In the genomic region with DNA sequence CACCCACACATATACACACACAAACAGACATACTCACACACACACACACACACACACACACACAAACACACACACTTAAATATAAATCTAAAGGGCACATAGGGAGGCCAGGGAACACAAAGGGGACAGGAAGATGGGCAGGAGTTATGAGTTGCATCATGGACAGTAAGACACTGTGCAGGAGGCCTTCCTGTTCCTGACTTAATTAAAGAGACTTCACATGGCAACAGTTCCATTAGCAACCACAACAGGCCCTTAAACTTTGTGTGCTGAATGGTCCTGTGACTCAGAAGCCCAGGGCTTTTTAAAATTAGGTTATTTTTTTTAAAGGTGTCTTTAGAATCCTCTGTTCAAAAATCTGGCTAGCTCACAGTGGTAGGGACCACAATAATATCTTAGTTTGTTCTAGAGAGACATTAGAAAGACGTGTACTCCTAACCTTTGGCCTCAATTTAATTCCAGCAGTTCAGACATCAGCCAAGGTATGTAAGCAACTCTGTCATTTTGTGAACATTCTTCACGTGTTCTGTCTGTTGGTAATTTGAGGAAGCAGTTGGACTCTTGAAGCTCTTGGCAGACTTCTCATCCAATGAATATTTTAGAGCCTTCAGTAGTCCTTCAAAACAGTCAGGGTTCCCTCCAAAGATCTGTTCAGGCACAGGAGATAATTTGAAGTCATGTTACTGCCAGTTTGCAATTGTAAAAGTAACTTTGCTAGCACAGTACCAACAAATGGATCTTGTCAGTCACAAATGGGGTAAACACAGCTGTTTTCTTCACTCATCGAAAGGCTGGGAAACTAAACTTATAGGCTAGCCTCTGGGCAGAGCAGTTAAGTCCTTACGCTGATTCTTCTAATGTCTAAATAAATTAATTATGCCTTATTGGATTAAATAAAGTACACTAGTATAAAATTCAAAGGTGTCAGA, we compare ENCODE assay signal across 25 mouse cellular contexts.
DNase-seq lines count a peak whose midpoint lies in the region; ATAC-seq and TF ChIP-seq lines count a peak whose summit lies in the region.
"Had no signal": no experiment of that assay in that cellular context is flagged by ENCODE, and none has a peak within 500 bp of the region (broad histone marks: within the 10 kb centered on the region; RNA-seq: fewer than 3 reads in every experiment).

No protein-coding gene starts in this region.

- 52% methylated on average over 4 of the region's 4 CpGs for WGBS in lung, adult 2 months

- no peak for ATAC-seq in megakaryocyte progenitor cell, adult 5-6 weeks (replicated peaks; ENCODE audit: poor library complexity)
- ATAC-seq: lung, postnatal 0 days had no signal

- no peaks in the 10 kb centered on the region for H3K4me1 ChIP-seq in lung, adult 2 months (ENCODE audit: control insufficient read depth, insufficient read depth, low read length)
- H3K4me1 ChIP-seq: embryonic facial prominence, embryonic 15.5 days; heart, embryonic 13.5 days; hindbrain, embryonic 13.5 days; limb, embryonic 15.5 days had no signal

- TF ChIP-seq POLR2A in lung, adult 2 months (IDR thresholded peaks at IDR 0.05; ENCODE audit: borderline replicate concordance, extremely low read depth, low read depth, low read length) = no peak

- H3K4me3 ChIP-seq in gastrocnemius, adult 2 months = no peak overlapping the region
- H3K4me3 ChIP-seq in lung, adult 2 months (replicated peaks; ENCODE audit: extremely low read depth, low read depth, low read length) = no peak overlapping the region
- H3K4me3 ChIP-seq: embryonic facial prominence, embryonic 15.5 days; heart, adult 2 months; heart, embryonic 13.5 days; hindbrain, embryonic 13.5 days; limb, embryonic 15.5 days had no signal

- intact Hi-C loops in gastrocnemius, adult 2 months (cut with DNase I) = no loop called here
- intact Hi-C loops in gastrocnemius, postnatal 14 days (cut with DNase I; ENCODE audit: low total_unique reads) = no loop called here

- peak overlapping the region; percentile 35; the same call in 1 of the 2 replicates for H3K27ac ChIP-seq in gastrocnemius, adult 2 months
- H3K27ac ChIP-seq: embryonic facial prominence, embryonic 15.5 days; heart, adult 2 months; heart, embryonic 13.5 days; hindbrain, embryonic 13.5 days; kidney, postnatal 0 days; limb, embryonic 15.5 days; liver, embryonic 14.5 days had no signal

- TF ChIP-seq CTCF in gastrocnemius, adult 2 months (IDR thresholded peaks at IDR 0.05) = no peak
- no peak for TF ChIP-seq CTCF in lung, adult 2 months (IDR thresholded peaks at IDR 0.05; ENCODE audit: insufficient read depth, low read length)

- no peak for DNase-seq in gastrocnemius, adult 2 months
- DNase-seq in gastrocnemius, postnatal 14 days = no peak
- peak; percentile 12 for DNase-seq in lung, postnatal 36 days
- DNase-seq in lung, adult 2 months = no peak
- DNase-seq in Muller cell, postnatal 12 days (ENCODE audit: inconsistent ontology term) = peak; percentile 17
- no peak for DNase-seq in spleen, postnatal 14 days (ENCODE audit: low spot score in 2 of 2)
- DNase-seq: adrenal gland, adult 2 months; cerebellum, adult 2 months; cerebellum, postnatal 36 days; embryo, embryonic 11 days; gastrocnemius, postnatal 10 days; heart, adult 2 months; heart, postnatal 14 days; kidney, adult 2 months; layer of hippocampus, adult 9-11 months; left cerebral cortex, postnatal 4 days; thymus, postnatal 25 days had no signal

Comparison
In these comparisons a context has a peak if more than half of its experiments do, and no peak if none do; other contexts are left out.
1. DNase-seq: peak in lung, postnatal 36 days (single experiment) and Muller cell, postnatal 12 days (single experiment); none in gastrocnemius, adult 2 months (single experiment), gastrocnemius, postnatal 14 days (single experiment), lung, adult 2 months (single experiment) and spleen, postnatal 14 days (0 of 2).